Mouse (Mus musculus): ENCODE results near the gene Cmah. TPM values are rescaled to one million over a fixed set of nuclear protein-coding genes. Genes with fewer than 3 reads are reported as not detected.
"Not testable (repeated sequence)": the region's sequence is repeated elsewhere in the genome, so short reads cannot be mapped to it uniquely, and the experiment has no call there.

Cmah gene
- polyA plus RNA-seq, 1 experiment: 7.5 TPM

DNA sequence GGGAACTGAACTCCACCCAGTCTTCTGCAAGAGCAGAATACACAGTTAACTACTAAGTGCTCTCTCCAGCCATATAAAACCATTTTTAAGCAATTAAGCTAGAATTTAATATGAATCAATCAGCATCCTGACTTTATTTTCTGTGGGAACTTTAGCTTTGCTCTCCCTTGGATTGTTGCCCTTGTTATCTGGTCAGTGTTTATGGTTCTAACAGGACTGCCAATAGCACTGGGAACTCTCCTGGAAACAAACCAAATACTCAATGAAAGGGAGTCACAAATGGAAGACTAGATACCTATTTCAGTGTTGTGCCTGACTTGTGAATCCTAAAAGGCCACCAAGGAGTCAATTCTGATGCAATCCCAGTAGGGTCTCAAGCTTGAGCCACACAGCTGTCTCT is 12.7 kb downstream of the Cmah start:
- H3K4me1 ChIP-seq (ENCODE audit: control insufficient read depth, insufficient read depth, low read length): peaks cover 18% of the 10 kb centered on the region
- H3K4me3 ChIP-seq (ENCODE audit: insufficient read depth, low read length): no peak overlapping the region
- TF ChIP-seq CTCF (IDR thresholded peaks at IDR 0.05; ENCODE audit: low read depth, low read length) (no peak), POLR2A (IDR thresholded peaks at IDR 0.05; ENCODE audit: borderline replicate concordance, low read depth, low read length) (no peak)
- no peak overlapping the region for H3K27ac ChIP-seq (ENCODE audit: insufficient read depth, low read depth, low read length)

DNA sequence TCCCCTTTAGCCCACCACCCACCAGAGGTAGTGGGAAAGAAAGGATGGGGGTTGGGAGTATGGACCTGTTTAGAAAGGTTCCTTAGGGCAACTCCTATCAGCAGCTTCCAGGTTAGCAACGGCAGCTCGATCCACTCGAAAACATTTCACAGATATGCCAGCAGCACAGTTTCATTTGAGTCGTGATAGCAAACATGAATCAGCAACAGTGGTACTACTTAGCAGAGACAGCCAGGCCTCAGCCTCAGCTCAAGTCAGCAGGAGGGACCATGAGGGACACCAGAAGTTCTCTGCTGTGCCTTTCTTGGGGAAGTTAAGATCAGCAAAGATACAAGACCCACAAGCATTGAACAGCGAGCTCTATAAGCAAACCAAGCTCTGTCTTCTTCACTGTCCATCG is 13.3 kb downstream of the Cmah start:
- Histone ChIP-seq H3K4me1 (ENCODE audit: control insufficient read depth, insufficient read depth, low read length) (peaks cover 18% of the 10 kb centered on the region), H3K27ac (ENCODE audit: insufficient read depth, low read depth, low read length) (no peak overlapping the region), H3K4me3 (ENCODE audit: insufficient read depth, low read length) (no peak overlapping the region)
- TF ChIP-seq POLR2A (IDR thresholded peaks at IDR 0.05; ENCODE audit: borderline replicate concordance, low read depth, low read length): no peak
- no peak for TF ChIP-seq CTCF (IDR thresholded peaks at IDR 0.05; ENCODE audit: low read depth, low read length)

DNA sequence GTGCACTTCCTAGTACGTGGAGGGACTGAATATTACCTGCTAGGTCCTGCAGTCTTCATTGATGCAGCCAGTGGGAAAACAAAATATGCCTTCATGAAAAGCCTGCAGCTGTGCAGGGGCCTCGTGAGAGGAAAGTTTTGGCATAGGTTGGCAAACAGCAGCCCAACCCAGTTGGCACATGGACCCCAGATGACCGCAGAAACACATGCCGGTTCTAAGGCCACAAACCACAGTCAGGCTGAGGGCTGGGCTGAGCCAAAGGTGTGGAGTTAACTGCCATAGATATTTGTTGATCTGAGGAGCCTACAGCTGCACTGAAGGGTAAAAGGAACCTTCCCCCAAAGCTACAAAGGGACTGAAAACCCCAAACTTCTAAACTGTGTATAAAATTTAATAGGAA is 14.9 kb downstream of the Cmah start:
- Histone ChIP-seq H3K4me3 (ENCODE audit: insufficient read depth, low read length) (no peak overlapping the region), H3K4me1 (ENCODE audit: control insufficient read depth, insufficient read depth, low read length) (peaks cover 18% of the 10 kb centered on the region), H3K27ac (ENCODE audit: insufficient read depth, low read depth, low read length) (no peak overlapping the region)
- no peak for TF ChIP-seq POLR2A (IDR thresholded peaks at IDR 0.05; ENCODE audit: borderline replicate concordance, low read depth, low read length)

DNA sequence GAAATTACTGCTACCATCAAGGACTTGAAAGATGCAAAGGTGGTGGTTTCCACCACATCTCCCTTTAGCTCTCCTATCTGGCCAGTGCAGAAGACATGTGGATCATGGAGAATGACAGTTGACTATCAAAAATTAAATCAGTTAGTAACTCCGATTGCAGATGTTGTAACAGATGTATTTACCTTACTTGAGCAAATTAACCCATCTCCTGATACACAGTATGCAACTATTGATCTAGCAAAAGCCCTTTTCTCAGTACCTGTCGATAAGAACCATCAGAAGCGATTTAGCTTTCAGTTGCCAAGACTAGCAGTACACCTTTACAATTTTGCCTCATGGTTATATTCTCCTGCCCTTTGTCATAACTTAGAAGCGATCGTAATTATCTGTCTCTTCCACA is 25.8 kb downstream of the Cmah start:
- TF ChIP-seq POLR2A (IDR thresholded peaks at IDR 0.05; ENCODE audit: borderline replicate concordance, low read depth, low read length) (no peak), CTCF (IDR thresholded peaks at IDR 0.05; ENCODE audit: low read depth, low read length) (no peak)

DNA sequence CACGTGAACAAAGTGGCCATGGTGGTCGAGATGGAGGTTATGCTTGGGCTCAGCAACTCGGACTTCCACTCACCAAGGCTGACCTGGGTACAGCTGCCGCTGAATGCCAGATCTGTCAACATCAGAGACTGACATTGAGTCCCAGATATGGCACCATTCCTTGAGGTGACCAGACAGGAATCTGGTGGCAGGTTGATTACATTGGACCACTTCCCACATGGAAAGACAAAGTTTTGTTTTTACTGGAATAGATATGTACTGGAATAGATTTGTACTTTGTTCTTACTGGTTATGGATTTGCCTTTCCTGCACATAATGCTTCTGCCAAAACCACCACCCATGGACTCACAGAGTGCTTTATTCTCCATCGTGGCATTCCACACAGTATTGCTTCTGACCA is 27.5 kb downstream of the Cmah start:
- H3K27ac ChIP-seq (ENCODE audit: insufficient read depth, low read depth, low read length): no peak overlapping the region
- H3K4me1 ChIP-seq (ENCODE audit: control insufficient read depth, insufficient read depth, low read length): no peaks in the 10 kb centered on the region
- no peak overlapping the region for H3K4me3 ChIP-seq (ENCODE audit: insufficient read depth, low read length)
- TF ChIP-seq POLR2A (IDR thresholded peaks at IDR 0.05; ENCODE audit: borderline replicate concordance, low read depth, low read length) (no peak), CTCF (IDR thresholded peaks at IDR 0.05; ENCODE audit: low read depth, low read length) (no peak)

More for the DNA sequence above, 25.8 kb downstream of the Cmah start:
- no peak overlapping the region for H3K27ac ChIP-seq (ENCODE audit: insufficient read depth, low read depth, low read length)
- H3K4me3 ChIP-seq (ENCODE audit: insufficient read depth, low read length): no peak overlapping the region
- no peaks in the 10 kb centered on the region for H3K4me1 ChIP-seq (ENCODE audit: control insufficient read depth, insufficient read depth, low read length)

DNA sequence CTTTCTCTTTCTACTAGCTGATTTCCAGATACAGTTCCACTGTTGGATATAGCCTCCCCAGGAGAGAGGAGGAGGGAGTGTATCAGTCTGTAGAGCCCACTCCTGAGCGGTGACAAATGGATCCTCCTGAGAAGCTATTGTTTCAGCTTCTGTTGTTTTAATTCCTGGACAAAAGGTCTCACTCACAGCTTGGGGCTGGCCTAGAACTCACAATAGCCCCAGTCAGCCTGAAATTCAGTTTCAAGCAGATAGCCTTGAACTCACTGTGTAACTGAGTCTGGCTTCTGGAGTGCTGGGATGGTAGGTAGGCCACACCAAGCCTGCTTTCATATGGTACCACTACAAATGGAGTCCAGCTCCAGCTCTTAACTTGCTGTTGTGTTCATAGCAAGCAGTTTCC is 32.0 kb downstream of the Cmah start:
- Histone ChIP-seq H3K4me1 (ENCODE audit: control insufficient read depth, insufficient read depth, low read length) (no peaks in the 10 kb centered on the region), H3K4me3 (ENCODE audit: insufficient read depth, low read length) (no peak overlapping the region), H3K27ac (ENCODE audit: insufficient read depth, low read depth, low read length) (no peak overlapping the region)
- TF ChIP-seq CTCF (IDR thresholded peaks at IDR 0.05; ENCODE audit: low read depth, low read length) (no peak), POLR2A (IDR thresholded peaks at IDR 0.05; ENCODE audit: borderline replicate concordance, low read depth, low read length) (no peak)

DNA sequence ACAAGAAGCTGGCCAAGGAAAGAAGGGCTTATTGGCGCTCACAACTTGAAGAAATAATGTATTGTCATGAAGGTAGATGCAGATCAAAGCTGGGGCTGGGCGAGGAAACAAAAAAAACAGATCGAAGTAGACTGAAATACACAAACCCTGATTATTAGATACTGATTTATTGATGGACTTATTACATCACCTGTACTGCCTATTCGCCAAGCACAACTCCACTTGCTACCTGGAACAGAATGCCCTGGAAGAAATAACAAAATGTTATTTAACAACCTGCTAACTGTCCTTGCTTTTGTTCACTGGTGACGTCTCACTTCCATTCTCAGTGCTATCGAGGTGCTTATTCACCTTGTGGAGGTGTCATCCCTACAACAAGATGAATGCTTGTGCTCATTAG is 38.0 kb downstream of the Cmah start:
- no peaks in the 10 kb centered on the region for H3K4me1 ChIP-seq (ENCODE audit: control insufficient read depth, insufficient read depth, low read length)
- no peak overlapping the region for H3K4me3 ChIP-seq (ENCODE audit: insufficient read depth, low read length)
- no peak overlapping the region for H3K27ac ChIP-seq (ENCODE audit: insufficient read depth, low read depth, low read length)
- TF ChIP-seq CTCF (IDR thresholded peaks at IDR 0.05; ENCODE audit: low read depth, low read length) (no peak), POLR2A (IDR thresholded peaks at IDR 0.05; ENCODE audit: borderline replicate concordance, low read depth, low read length) (no peak)

DNA sequence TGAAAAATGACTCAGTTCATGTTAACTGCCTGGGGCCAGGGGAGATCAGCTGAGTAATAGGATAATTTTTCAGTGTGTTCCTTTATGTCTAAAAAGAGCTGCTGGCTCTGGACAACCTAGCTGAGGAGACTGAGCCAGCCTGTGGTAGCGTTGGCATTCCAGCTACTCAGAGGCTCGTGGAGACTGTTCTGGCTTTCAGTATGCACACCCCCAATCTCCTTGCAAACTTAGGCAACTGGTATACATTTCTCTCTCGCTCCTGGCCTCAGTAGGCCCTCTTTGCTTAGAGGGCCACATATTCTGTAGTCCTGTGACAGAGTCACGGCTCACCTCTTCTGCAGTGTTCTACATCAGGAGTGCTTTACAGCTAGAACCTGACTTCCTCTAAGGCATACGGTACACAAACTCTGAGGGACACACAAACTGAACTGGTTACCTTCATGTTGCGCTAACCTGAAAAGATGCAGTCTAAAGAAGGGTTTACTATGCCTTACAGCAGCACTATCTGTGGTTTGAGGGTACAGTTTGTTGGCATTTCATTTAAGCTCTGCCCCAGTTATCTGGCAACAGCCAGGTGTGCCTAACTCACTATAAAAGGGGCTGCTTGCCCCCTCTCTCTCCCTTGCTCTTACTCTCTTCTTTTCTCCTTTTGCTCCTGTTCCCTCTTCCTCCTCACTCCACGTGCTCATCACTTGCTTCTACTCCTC is 45.8 kb downstream of the Cmah start:
- peaks cover 9% of the 10 kb centered on the region for H3K4me1 ChIP-seq (ENCODE audit: control insufficient read depth, insufficient read depth, low read length)
- H3K4me3 ChIP-seq (ENCODE audit: insufficient read depth, low read length): no peak overlapping the region
- no peak overlapping the region for H3K27ac ChIP-seq (ENCODE audit: insufficient read depth, low read depth, low read length)
- TF ChIP-seq CTCF (IDR thresholded peaks at IDR 0.05; ENCODE audit: low read depth, low read length): no peak
- no peak for TF ChIP-seq POLR2A (IDR thresholded peaks at IDR 0.05; ENCODE audit: borderline replicate concordance, low read depth, low read length)

DNA sequence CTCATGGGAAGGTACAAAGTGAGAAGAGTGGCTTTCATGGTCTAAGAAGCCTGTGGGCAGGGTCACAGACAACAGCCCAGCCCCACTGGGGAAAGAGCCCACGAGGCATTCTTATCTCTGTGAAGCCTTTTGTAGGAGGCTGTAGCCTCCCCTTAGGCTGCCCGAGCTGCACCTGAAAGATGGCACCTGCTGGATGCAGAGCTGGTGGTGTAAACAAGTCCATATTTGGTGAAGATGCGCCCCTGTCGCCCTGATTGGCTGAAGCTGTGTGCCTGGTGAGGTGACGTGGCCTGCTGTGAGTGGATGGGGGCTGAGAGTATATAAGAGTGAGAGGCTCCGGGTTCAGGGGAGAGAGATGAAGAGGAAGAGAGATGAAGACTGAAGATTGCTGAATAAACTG is 47.4 kb downstream of the Cmah start:
- H3K4me1 ChIP-seq (ENCODE audit: control insufficient read depth, insufficient read depth, low read length); H3K27ac ChIP-seq (ENCODE audit: insufficient read depth, low read depth, low read length); H3K4me3 ChIP-seq (ENCODE audit: insufficient read depth, low read length): not testable (repeated sequence)

DNA sequence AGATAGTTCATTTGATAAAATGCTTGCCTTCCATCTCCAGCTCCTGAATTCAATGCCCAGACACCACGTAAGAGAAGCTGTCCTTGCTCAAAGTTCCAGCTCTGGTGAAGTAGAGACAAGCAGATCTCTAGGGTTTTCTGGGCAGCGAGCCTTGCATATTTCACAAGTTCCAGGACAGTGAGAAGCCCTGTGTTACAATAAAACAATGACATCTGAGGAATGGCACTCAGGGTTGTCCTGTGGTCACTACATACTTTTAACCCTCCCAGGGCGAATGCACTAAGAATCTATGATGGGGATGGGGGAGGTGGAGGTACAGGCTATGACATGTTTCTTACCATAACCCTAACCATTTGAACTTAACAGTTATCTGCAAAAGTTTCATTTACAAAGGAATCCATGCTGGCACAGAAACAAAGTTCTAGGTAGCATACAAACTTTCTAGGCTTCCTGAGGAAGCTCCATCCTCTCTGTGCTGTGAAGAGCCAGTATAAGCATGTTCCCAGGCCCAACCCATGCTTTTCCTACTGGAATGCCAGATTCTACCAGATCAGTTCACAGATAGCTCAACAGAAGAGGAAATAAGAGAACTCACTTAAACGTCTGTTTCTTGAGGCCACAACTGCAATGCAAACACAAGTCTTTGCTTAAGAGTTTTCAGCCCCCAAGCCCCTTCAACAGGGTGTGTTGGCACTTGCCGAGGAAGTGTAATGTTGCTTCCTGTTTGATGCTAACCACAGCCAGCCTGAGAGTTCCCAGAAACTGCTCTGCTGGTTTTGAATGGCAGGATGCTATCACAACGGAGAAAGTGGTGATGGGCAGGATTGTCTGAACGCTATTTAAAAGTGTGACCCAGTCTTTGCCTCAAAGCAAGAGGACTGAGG is 48.4 kb downstream of the Cmah start:
- Histone ChIP-seq H3K4me3 (ENCODE audit: insufficient read depth, low read length) (no peak overlapping the region), H3K27ac (ENCODE audit: insufficient read depth, low read depth, low read length) (no peak overlapping the region), H3K4me1 (ENCODE audit: control insufficient read depth, insufficient read depth, low read length) (peaks cover 9% of the 10 kb centered on the region)
- no peak for TF ChIP-seq CTCF (IDR thresholded peaks at IDR 0.05; ENCODE audit: low read depth, low read length)
- no peak for TF ChIP-seq POLR2A (IDR thresholded peaks at IDR 0.05; ENCODE audit: borderline replicate concordance, low read depth, low read length)
